Mouse (Mus musculus) heart, embryonic 11.5 days (tissue): ENCODE measurements at regions not wholly inside any gene's neighbourhood (a gene's known extent, or its start where the extent isn't known, plus 50 kb on each side); places are given as distances from the start of the nearest gene placed in this dataset.

Experiments used
- ATAC-seq: fragments of 200-750 bp; cut with Nextera tagmentation; replicated peaks from 2 replicates; pipeline ENCODE4 v1.8.0; 2017; ENCODE audit warnings: moderate library complexity; ENCODE audit not compliant: insufficient number of reproducible peaks, low FRiP score, low TSS enrichment
- H3K27ac ChIP-seq: fragments of 300-500 bp; sonication (generic); 2 replicates; pipeline ENCODE4 v1.5.1; 2014; ENCODE audit warnings: mild to moderate bottlenecking, low read depth, low read length
- H3K27me3 ChIP-seq: fragments of 300-500 bp; sonication (generic); 2 replicates; pipeline ENCODE4 v1.6.1; 2014; ENCODE audit warnings: mild to moderate bottlenecking, low read length, mixed read lengths; ENCODE audit not compliant: control insufficient read depth, insufficient read depth
- H3K36me3 ChIP-seq: fragments of 300-500 bp; sonication (generic); 2 replicates; pipeline ENCODE4 v1.6.1; 2014; ENCODE audit warnings: mild to moderate bottlenecking, low read length, moderate library complexity, mixed read lengths; ENCODE audit not compliant: control insufficient read depth, insufficient read depth
- H3K4me1 ChIP-seq: fragments of 300-500 bp; sonication (generic); 2 replicates; pipeline ENCODE4 v1.6.1; 2014; ENCODE audit warnings: low read length; ENCODE audit not compliant: control insufficient read depth, insufficient read depth
- H3K4me2 ChIP-seq: fragments of 300-500 bp; sonication (generic); 2 replicates; pipeline ENCODE4 v1.6.1; 2014; ENCODE audit warnings: mild to moderate bottlenecking, moderate library complexity
- H3K4me3 ChIP-seq: fragments of 300-500 bp; sonication (generic); 2 replicates; pipeline ENCODE4 v1.5.1; 2014; ENCODE audit warnings: low read depth, low read length
- H3K9ac ChIP-seq: fragments of 300-500 bp; sonication (generic); 2 replicates; pipeline ENCODE4 v1.6.1; 2014; ENCODE audit warnings: mild to moderate bottlenecking, low read depth, low read length, moderate library complexity
- H3K9me3 ChIP-seq: fragments of 300-500 bp; sonication (generic); replicated peaks from 2 replicates; pipeline ENCODE4 v1.6.1; 2016; ENCODE audit warnings: low read length; ENCODE audit not compliant: control insufficient read depth
- WGBS: fragments of 180-500 bp; shearing (Covaris S2); extraction: QIAGEN DNeasy Blood & Tissue Kit; methylation state at CpG from one replicate; pipeline ENCODE4 v1.1.7; 2014; ENCODE audit not compliant: insufficient replicate concordance; 5-methylcytosine and 5-hydroxymethylcytosine counted together

DNA sequence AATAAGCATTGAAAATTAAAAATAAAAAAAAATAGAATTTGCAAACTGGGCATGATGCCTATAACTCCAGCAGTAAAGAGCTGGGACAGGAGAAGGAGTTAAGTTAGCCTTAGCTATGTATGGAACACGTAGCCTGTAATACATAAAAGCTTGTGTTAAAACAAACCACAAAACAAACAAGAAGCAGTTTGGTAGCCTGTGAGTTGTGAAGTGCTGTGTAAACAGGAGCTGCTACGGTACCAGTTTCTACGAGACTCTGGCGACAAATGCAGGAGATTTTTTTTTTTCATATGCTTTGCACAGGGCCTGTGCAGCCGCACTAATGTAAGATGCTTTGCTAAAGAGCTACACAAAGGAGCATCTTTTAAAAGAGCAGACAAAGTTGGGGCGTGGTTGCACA is 1159.1 kb downstream of the 4930447A16Rik start:
- no peak for ATAC-seq
- Histone ChIP-seq H3K4me2 (no peak overlapping the region), H3K27ac (no peak overlapping the region), H3K4me1 (peaks cover 9% of the 10 kb centered on the region; the same call in 1 of the 2 replicates), H3K4me3 (no peak overlapping the region), H3K27me3 (no peaks in the 10 kb centered on the region), H3K9me3 (no peaks in the 10 kb centered on the region), H3K36me3 (no peaks in the 10 kb centered on the region), H3K9ac (no peak overlapping the region)
- WGBS, result 85% methylated on average over 6 of the region's 6 CpGs

GRCm38 (mm10) chr15:38585610-38586009 is 1160.3 kb downstream of the 4930447A16Rik start:
- H3K27me3 ChIP-seq, result no peaks in the 10 kb centered on the region
- H3K4me2 ChIP-seq, result no peak overlapping the region
- H3K9ac ChIP-seq, result no peak overlapping the region
- no peak for ATAC-seq
- H3K4me1 ChIP-seq, result peaks cover 9% of the 10 kb centered on the region; the same call in 1 of the 2 replicates
- no peaks in the 10 kb centered on the region for H3K9me3 ChIP-seq
- WGBS, result 76% methylated on average over 4 of the region's 4 CpGs
- H3K4me3 ChIP-seq, result no peak overlapping the region
- H3K27ac ChIP-seq, result no peak overlapping the region
- no peaks in the 10 kb centered on the region for H3K36me3 ChIP-seq

DNA sequence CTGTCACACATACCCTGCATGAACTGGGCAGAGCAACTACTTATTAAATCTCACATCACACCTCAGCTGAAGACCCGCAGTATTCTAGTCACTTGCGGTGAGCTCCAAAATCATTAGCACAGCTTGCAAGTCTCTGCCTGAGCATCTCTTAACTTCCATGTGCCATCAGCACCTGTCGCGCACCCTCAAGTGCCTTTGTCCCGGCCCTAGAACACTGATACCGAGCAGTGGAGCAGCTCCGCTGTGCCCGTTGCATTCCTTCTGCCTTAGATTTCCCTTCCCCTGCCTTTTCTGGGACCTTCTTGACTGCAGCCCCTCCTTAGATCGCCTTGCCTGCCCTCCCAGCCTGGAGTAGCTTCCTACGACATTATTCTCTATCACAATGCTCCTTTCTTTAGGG is 1161.2 kb downstream of the 4930447A16Rik start:
- no peaks in the 10 kb centered on the region for H3K27me3 ChIP-seq
- peaks cover 9% of the 10 kb centered on the region; the same call in 1 of the 2 replicates for H3K4me1 ChIP-seq
- 43% methylated on average over 10 of the region's 10 CpGs for WGBS
- H3K9ac ChIP-seq, result no peak overlapping the region
- H3K9me3 ChIP-seq, result no peaks in the 10 kb centered on the region
- H3K27ac ChIP-seq, result no peak overlapping the region
- no peaks in the 10 kb centered on the region for H3K36me3 ChIP-seq
- H3K4me3 ChIP-seq, result no peak overlapping the region
- no peak for ATAC-seq
- H3K4me2 ChIP-seq, result no peak overlapping the region

DNA sequence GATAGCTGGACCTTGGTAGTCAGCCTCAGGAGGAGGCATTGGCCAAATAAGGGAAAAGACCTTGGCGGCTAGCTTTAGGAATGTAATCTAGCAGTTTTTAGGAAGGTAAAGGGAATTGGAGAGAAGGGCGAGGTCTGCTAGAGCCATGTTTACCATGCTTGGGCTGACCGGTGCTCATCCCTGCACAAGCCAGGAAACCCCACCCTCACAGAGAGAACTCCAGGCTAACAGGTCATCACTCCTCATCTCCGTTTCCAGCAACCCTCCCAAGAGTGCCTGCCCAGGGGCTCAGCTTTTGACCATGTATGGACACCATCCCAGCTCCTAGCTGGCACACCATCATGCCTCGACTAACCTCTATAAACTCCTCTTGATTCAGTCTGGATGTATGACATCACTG is 1162.9 kb downstream of the 4930447A16Rik start:
- Histone ChIP-seq H3K9ac (no peak overlapping the region), H3K9me3 (peaks cover 6% of the 10 kb centered on the region; the same call in 1 of the 2 replicates), H3K27me3 (no peaks in the 10 kb centered on the region), H3K4me2 (no peak overlapping the region), H3K4me1 (peaks cover 9% of the 10 kb centered on the region; the same call in 1 of the 2 replicates), H3K4me3 (no peak overlapping the region), H3K27ac (no peak overlapping the region), H3K36me3 (no peaks in the 10 kb centered on the region)
- 58% methylated on average over 5 of the region's 5 CpGs for WGBS
- ATAC-seq, result no peak

DNA sequence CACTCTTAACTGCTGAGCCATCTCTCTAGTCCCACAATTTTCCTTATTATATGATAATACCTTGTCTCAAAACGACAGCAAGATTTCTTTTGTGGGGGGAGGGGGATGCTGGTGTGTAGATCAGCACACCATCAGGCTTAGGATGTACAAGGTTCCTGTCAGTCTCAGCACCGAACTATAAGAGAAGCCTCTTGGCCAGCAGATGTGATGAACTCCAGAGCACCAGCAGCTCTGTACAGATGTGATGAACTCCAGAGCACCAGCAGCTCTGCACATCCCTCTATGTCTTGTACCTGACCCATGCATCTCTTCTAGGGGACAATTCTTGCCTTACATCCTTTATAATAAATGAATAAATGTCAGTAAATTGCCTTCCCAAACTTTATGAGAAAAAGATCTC is 1163.7 kb downstream of the 4930447A16Rik start:
- Histone ChIP-seq H3K9me3 (peaks cover 6% of the 10 kb centered on the region; the same call in 1 of the 2 replicates), H3K27ac (no peak overlapping the region), H3K4me3 (no peak overlapping the region), H3K4me1 (peaks cover 9% of the 10 kb centered on the region; the same call in 1 of the 2 replicates), H3K36me3 (no peaks in the 10 kb centered on the region), H3K9ac (no peak overlapping the region), H3K27me3 (no peaks in the 10 kb centered on the region), H3K4me2 (no peak overlapping the region)
- ATAC-seq, result no peak
- WGBS, result 44% methylated on average over 2 of the region's 2 CpGs

DNA sequence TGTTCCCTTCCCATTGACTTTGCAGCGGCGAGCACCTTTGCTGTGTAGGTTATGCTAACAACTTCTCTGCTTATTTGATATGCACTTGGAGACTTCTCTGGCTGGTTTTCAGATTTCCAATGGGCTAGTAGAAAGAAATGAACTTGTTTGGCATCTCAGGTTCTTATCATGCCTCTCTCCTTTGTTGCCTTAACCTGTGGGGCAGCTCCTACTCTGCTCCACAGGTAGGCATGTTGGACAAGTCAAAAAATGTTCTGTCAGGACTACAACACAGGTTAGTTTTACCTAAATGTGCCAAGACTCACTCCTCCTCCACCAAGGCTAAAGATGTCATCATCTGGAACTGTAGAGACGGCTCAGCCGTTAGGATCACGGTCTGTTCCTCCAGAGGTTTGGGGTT is 1164.3 kb downstream of the 4930447A16Rik start:
- 92% methylated on average over 5 of the region's 5 CpGs for WGBS
- no peak for ATAC-seq

DNA sequence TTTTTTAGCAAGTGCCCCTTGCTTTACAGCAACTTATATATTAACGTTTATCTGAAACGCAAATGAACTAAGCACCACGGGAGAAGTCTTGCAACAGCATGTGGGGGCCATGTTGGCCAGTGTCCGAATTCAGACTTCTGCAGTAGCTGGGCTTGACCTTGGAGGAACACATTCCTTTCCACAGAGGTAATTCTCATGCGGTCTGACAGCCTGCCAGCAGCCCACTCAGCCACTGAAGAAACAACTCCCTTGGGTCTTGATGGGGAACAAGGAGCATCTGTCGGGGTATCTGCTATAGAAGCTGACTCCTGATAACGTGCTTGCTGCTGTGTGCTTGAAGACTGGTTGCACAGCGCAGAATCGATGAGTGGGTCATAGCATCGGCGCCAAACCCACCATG is 1168.7 kb downstream of the 4930447A16Rik start:
- Histone ChIP-seq H3K4me2 (peak overlapping the region; percentile 24; the same call in 1 of the 2 replicates), H3K9me3 (peaks cover 6% of the 10 kb centered on the region; the same call in 1 of the 2 replicates), H3K27me3 (no peaks in the 10 kb centered on the region), H3K4me1 (peaks cover 25% of the 10 kb centered on the region), H3K4me3 (no peak overlapping the region), H3K9ac (peak overlapping the region; percentile 49; the same call in 1 of the 2 replicates), H3K27ac (peak overlapping the region; percentile 74), H3K36me3 (no peaks in the 10 kb centered on the region)
- ATAC-seq, result no peak
- WGBS, result 40% methylated on average over 11 of the region's 11 CpGs

More for the DNA sequence above, 1164.3 kb downstream of the 4930447A16Rik start:
- H3K4me2 ChIP-seq, result no peak overlapping the region
- no peaks in the 10 kb centered on the region for H3K27me3 ChIP-seq
- no peaks in the 10 kb centered on the region for H3K36me3 ChIP-seq
- H3K9me3 ChIP-seq, result peaks cover 6% of the 10 kb centered on the region; the same call in 1 of the 2 replicates
- H3K9ac ChIP-seq, result no peak overlapping the region
- no peak overlapping the region for H3K4me3 ChIP-seq
- H3K27ac ChIP-seq, result no peak overlapping the region
- H3K4me1 ChIP-seq, result peaks cover 10% of the 10 kb centered on the region

- H3K36me3 ChIP-seq, result no peaks in the 10 kb centered on the region
- H3K9ac ChIP-seq, result no peak overlapping the region
- H3K4me2 ChIP-seq, result no peak overlapping the region
- peaks cover 6% of the 10 kb centered on the region; the same call in 1 of the 2 replicates for H3K9me3 ChIP-seq
- H3K27me3 ChIP-seq, result no peaks in the 10 kb centered on the region
- peak overlapping the region; percentile 74 for H3K27ac ChIP-seq
- WGBS, result 89% methylated on average over 2 of the region's 2 CpGs
- ATAC-seq, result no peak
- H3K4me1 ChIP-seq, result peaks cover 25% of the 10 kb centered on the region
- H3K4me3 ChIP-seq, result no peak overlapping the region
These were observed 1169.4 kb downstream of the 4930447A16Rik start for GRCm38 (mm10) chr15:38594747-38595146.

DNA sequence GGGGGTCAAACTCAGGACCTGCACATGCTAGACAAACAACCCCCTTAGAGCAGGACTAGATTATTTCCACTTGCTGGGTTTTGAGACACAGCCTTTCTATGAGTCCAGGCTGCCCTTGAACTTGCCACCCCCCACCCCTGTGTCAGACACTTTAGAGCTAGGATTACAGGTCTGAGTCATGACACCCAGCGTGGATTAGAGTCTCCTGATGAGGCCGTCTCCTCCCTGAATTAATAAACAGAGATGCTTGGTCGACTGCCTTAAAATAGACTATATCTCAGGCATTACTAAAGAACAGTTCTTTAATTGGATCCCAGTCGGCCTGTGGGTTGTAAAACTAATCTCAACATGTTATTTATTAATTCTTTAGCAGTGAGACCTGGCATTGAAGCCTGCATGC is 1170.5 kb downstream of the 4930447A16Rik start:
- 52% methylated on average over 4 of the region's 4 CpGs for WGBS
- Histone ChIP-seq H3K4me2 (no peak overlapping the region), H3K9ac (no peak overlapping the region), H3K36me3 (no peaks in the 10 kb centered on the region), H3K27ac (no peak overlapping the region), H3K4me1 (peaks cover 25% of the 10 kb centered on the region), H3K4me3 (no peak overlapping the region), H3K27me3 (no peaks in the 10 kb centered on the region), H3K9me3 (peaks cover 6% of the 10 kb centered on the region; the same call in 1 of the 2 replicates)
- ATAC-seq, result no peak
